Mouse (Mus musculus) heart, adult 2 months (tissue): ENCODE results near the gene Nhsl2. TPM values are rescaled to one million over a fixed set of nuclear protein-coding genes. Genes with fewer than 3 reads are reported as not detected.
A peak's percentile ranks its signal among the peaks of the same experiment; 100 is the strongest.

Experiments used
- DNase-seq, 2 experiments: peaks; one replicate each; pipeline ENCODE4 v3.0.0; 2021
- H3K27ac ChIP-seq: fragments of 200-600 bp; 2 replicates; pipeline ENCODE4 v1.8.1; 2022
- H3K27me3 ChIP-seq: fragments of 200-500 bp; 2 replicates; pipeline ENCODE4 v1.6.1; 2012; ENCODE audit warnings: mild to moderate bottlenecking, low read length, inconsistent platforms, mixed read lengths; ENCODE audit not compliant: control insufficient read depth, insufficient read depth
- H3K36me3 ChIP-seq: fragments of 200-500 bp; 2 replicates; pipeline ENCODE4 v1.6.1; 2012; ENCODE audit warnings: low read length, inconsistent platforms; ENCODE audit not compliant: control insufficient read depth, insufficient read depth
- H3K4me1 ChIP-seq: fragments of 200-500 bp; 2 replicates; pipeline ENCODE4 v1.6.1; 2011; ENCODE audit warnings: low read length; ENCODE audit not compliant: control insufficient read depth, insufficient read depth
- H3K4me3 ChIP-seq: fragments of 200-600 bp; 2 replicates; pipeline ENCODE4 v1.8.1; 2022
- H3K79me2 ChIP-seq: fragments of 200-500 bp; replicated peaks from 2 replicates; pipeline ENCODE4 v1.6.1; 2012; ENCODE audit warnings: mild to moderate bottlenecking, inconsistent platforms, low read length, moderate library complexity, mixed read lengths; ENCODE audit not compliant: control insufficient read depth, insufficient read depth
- H3K9ac ChIP-seq: fragments of 200-500 bp; 2 replicates; pipeline ENCODE4 v1.6.1; 2012; ENCODE audit warnings: low read depth, mild to moderate bottlenecking, control low read depth, inconsistent platforms, low read length, mixed read lengths
- CTCF ChIP-seq: fragments of 200-600 bp; IDR thresholded peaks from 2 replicates; pipeline ENCODE4 v1.8.1; 2022; ENCODE audit warnings: antibody characterized with exemption, mild to moderate bottlenecking, moderate library complexity
- EP300 ChIP-seq: fragments of 200-500 bp; IDR thresholded peaks from 2 replicates; pipeline ENCODE4 v1.6.1; 2011; ENCODE audit warnings: low read depth, low read length, control low read depth; ENCODE audit not compliant: insufficient read depth
- POLR2A ChIP-seq: fragments of 200-500 bp; IDR thresholded peaks from 2 replicates; pipeline ENCODE4 v1.6.1; 2011; ENCODE audit warnings: mild to moderate bottlenecking, low read depth, low read length, control low read depth; ENCODE audit not compliant: insufficient read depth
- WGBS: fragments of 180-500 bp; shearing (Covaris S2); methylation state at CpG from one replicate; pipeline ENCODE4 v1.1.7; 2018; 5-methylcytosine and 5-hydroxymethylcytosine counted together
- intact Hi-C: fragments of 180-260 bp; cut with DNase I; formaldehyde crosslinking; loops from one replicate; pipeline ENCODE4 v1.15.1; 2025
- polyA plus RNA-seq: library from polyadenylated mRNA; depleted of rRNA; stranded (reverse); fragments of >200 nt; gene quantifications from 2 replicates; pipeline ENCODE4 v1.2.3, GENCODE M21; 2012
- total RNA-seq, 2 experiments: library from RNA; stranded (reverse); gene quantifications; 2 replicates each; pipeline ENCODE4 v1.2.3; 2021

The Nhsl2 gene
- total and polyA plus RNA-seq, 3 experiments = 1.4 to 4.2 (median 3.6) TPM

GRCm38 (mm10) chrX:101893796-101894195 lies 44.6 kb downstream of the Nhsl2 start:
- H3K4me1 ChIP-seq = no peaks in the 10 kb centered on the region
- H3K79me2 ChIP-seq = no peaks in the 10 kb centered on the region
- H3K4me3 ChIP-seq = no peak overlapping the region
- DNase-seq = no peak
- WGBS = 85% methylated on average over 7 of the region's 7 CpGs
- no peak overlapping the region for H3K9ac ChIP-seq
- intact Hi-C loops = no loop called here
- TF ChIP-seq CTCF (no peak), EP300 (no peak), POLR2A (no peak)
- H3K27ac ChIP-seq = no peak overlapping the region
- H3K27me3 ChIP-seq = no peaks in the 10 kb centered on the region
- H3K36me3 ChIP-seq = no peaks in the 10 kb centered on the region

GRCm38 (mm10) chrX:101898341-101898740 lies 49.2 kb downstream of the Nhsl2 start:
- intact Hi-C loops = no loop called here
- Histone ChIP-seq H3K4me3 (no peak overlapping the region), H3K27me3 (no peaks in the 10 kb centered on the region), H3K4me1 (no peaks in the 10 kb centered on the region), H3K79me2 (no peaks in the 10 kb centered on the region), H3K36me3 (no peaks in the 10 kb centered on the region), H3K27ac (no peak overlapping the region), H3K9ac (no peak overlapping the region)
- peak in 1 of 2 experiments; percentile 6 for DNase-seq
- TF ChIP-seq POLR2A (no peak), CTCF (no peak), EP300 (no peak)
- 35% methylated on average over 4 of the region's 4 CpGs for WGBS

DNA sequence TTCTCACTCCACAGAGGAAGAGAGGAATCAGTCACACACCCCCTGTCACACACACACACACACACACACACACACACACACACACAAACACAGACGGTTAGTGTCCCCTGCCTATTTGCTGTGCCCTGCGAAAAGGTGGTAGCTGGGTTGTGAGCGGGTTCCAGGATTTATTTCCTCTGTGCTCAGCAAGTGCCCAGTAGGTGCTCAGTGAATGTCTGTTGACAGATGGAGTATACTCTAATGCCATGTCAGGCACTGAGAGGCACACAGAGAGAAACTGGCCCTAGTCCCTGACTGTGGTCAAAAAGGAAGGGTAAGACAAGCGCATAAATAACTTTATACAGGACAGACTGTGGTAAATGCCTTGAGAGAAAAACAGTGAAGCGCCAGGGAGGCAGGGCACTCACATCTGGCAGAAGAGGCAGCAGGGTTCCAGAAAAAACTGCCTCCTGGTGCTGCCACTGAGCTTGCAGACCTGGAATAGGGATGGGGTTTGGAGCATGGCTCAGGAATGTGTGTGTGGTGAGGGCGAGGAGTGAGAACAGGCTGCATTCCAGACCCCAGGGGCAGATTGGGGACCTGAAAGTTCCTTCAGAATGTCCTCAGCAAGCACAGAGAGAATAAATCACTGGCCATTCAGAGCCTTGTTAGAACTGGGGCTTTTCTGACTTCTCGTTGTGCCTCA lies 52.8 kb downstream of the Nhsl2 start:
- no peak overlapping the region for H3K4me3 ChIP-seq
- DNase-seq = no peak
- H3K4me1 ChIP-seq = no peaks in the 10 kb centered on the region
- no peak for TF ChIP-seq CTCF
- TF ChIP-seq EP300 = no peak
- TF ChIP-seq POLR2A = no peak
- H3K79me2 ChIP-seq = no peaks in the 10 kb centered on the region
- intact Hi-C loops = no loop called here
- no peaks in the 10 kb centered on the region for H3K36me3 ChIP-seq
- no peak overlapping the region for H3K27ac ChIP-seq
- H3K27me3 ChIP-seq = no peaks in the 10 kb centered on the region
- no peak overlapping the region for H3K9ac ChIP-seq
- 75% methylated on average over 7 of the region's 7 CpGs for WGBS

DNA sequence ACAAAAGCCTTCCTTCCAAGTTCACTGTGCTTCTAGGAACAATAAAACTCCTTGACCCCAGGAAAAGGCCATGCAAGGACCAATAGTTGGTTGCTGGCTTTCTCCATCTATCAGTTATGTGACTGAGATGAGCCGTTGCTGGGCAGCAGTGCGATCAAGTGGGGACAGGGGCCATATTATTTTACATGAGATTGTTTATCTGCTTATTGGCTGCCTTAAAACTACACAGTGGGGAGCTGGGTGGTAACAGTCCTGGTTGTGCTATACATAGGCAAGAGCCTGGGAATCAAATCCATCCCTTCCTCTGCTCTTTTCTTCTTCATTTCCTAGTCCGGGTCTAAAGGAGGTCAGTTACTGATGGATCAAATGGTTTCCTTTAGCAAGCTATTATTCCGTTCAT lies 53.4 kb downstream of the Nhsl2 start:
- Histone ChIP-seq H3K9ac (no peak overlapping the region), H3K36me3 (no peaks in the 10 kb centered on the region), H3K4me1 (no peaks in the 10 kb centered on the region), H3K27ac (no peak overlapping the region), H3K4me3 (no peak overlapping the region), H3K27me3 (no peaks in the 10 kb centered on the region), H3K79me2 (no peaks in the 10 kb centered on the region)
- WGBS = 75% methylated on average over 4 of the region's 4 CpGs
- intact Hi-C loops = no loop called here
- TF ChIP-seq CTCF (no peak), EP300 (no peak), POLR2A (no peak)
- no peak for DNase-seq

- Histone ChIP-seq H3K36me3 (no peaks in the 10 kb centered on the region), H3K79me2 (no peaks in the 10 kb centered on the region), H3K27ac (no peak overlapping the region), H3K4me1 (no peaks in the 10 kb centered on the region), H3K4me3 (no peak overlapping the region), H3K27me3 (no peaks in the 10 kb centered on the region), H3K9ac (no peak overlapping the region)
- TF ChIP-seq POLR2A (no peak), CTCF (no peak), EP300 (no peak)
- intact Hi-C loops = no loop called here
- 63% methylated on average over 5 of the region's 5 CpGs for WGBS
- no peak for DNase-seq
Observed at GRCm38 (mm10) chrX:101907301-101907700, 58.1 kb downstream of the Nhsl2 start.

- Histone ChIP-seq H3K4me3 (no peak overlapping the region), H3K79me2 (no peaks in the 10 kb centered on the region), H3K27me3 (no peaks in the 10 kb centered on the region), H3K4me1 (no peaks in the 10 kb centered on the region), H3K36me3 (no peaks in the 10 kb centered on the region), H3K9ac (no peak overlapping the region), H3K27ac (no peak overlapping the region)
- 83% methylated on average over 2 of the region's 2 CpGs for WGBS
- intact Hi-C loops = no loop called here
- no peak for DNase-seq
- TF ChIP-seq EP300 = no peak
- TF ChIP-seq POLR2A = no peak
- no peak for TF ChIP-seq CTCF
Observed at GRCm38 (mm10) chrX:101929131-101929530, 79.9 kb downstream of the Nhsl2 start.
